Comparison of ENCODE assay signal across 29 mouse cellular contexts in genomic region chr6:11791056-11791455, GRCm38 (mm10).
DNase-seq lines count a peak whose midpoint lies in the region; ATAC-seq and TF ChIP-seq lines count a peak whose summit lies in the region.
"Had no signal": no experiment of that assay in that cellular context is flagged by ENCODE, and none has a peak within 500 bp of the region (broad histone marks: within the 10 kb centered on the region; RNA-seq: fewer than 3 reads in every experiment).

No protein-coding gene starts in this region.

- no peak overlapping the region for H3K9ac ChIP-seq in embryonic facial prominence, embryonic 11.5 days (replicated peaks; ENCODE audit: low read length)
- H3K9ac ChIP-seq in midbrain, embryonic 14.5 days (replicated peaks; ENCODE audit: low read length): no peak overlapping the region
- no peak overlapping the region for H3K9ac ChIP-seq in midbrain, embryonic 15.5 days
- H3K9ac ChIP-seq: embryonic facial prominence, embryonic 15.5 days; forebrain, embryonic 12.5 days; heart, embryonic 15.5 days; hindbrain, embryonic 12.5 days; limb, embryonic 12.5 days; liver, embryonic 13.5 days; neural tube, embryonic 15.5 days had no signal

- no peaks in the 10 kb centered on the region for H3K36me3 ChIP-seq in embryonic facial prominence, embryonic 11.5 days (replicated peaks; ENCODE audit: control insufficient read depth, insufficient read depth, low read depth, low read length)
- H3K36me3 ChIP-seq in embryonic facial prominence, embryonic 10.5 days (replicated peaks): no peaks in the 10 kb centered on the region
- H3K36me3 ChIP-seq in midbrain, embryonic 14.5 days (ENCODE audit: control insufficient read depth, insufficient read depth, low read length): no peaks in the 10 kb centered on the region
- no peaks in the 10 kb centered on the region for H3K36me3 ChIP-seq in midbrain, embryonic 15.5 days (replicated peaks)
- H3K36me3 ChIP-seq: embryonic facial prominence, embryonic 15.5 days; forebrain, embryonic 12.5 days; heart, embryonic 10.5 days; heart, embryonic 15.5 days; hindbrain, embryonic 12.5 days; limb, embryonic 12.5 days; liver, embryonic 13.5 days; neural tube, embryonic 15.5 days had no signal

- no peak for TF ChIP-seq CTCF in left cerebral cortex, adult 2 months (IDR thresholded peaks at IDR 0.05)

- ATAC-seq in embryonic facial prominence, embryonic 11.5 days (replicated peaks; ENCODE audit: insufficient number of reproducible peaks, low FRiP score, low TSS enrichment, low read depth): no peak
- no peak for ATAC-seq in midbrain, embryonic 14.5 days (ENCODE audit: low FRiP score, low TSS enrichment)
- ATAC-seq in midbrain, embryonic 15.5 days (replicated peaks): no peak
- ATAC-seq: CD4-positive, CD25-positive, alpha-beta regulatory T cell, adult 4 months; intestine, postnatal 0 days had no signal

- intact Hi-C loops in left cerebral cortex, postnatal 4 days (cut with DNase I): no loop called here
- intact Hi-C loops in left cerebral cortex, adult 2 months (cut with DNase I): loop anchor here (10.0 kb wide), 2 partner anchors 334 to 474 kb away; no protein-coding TSS in a partner anchor

- 65% methylated on average over 3 of the region's 3 CpGs for WGBS in embryonic facial prominence, embryonic 11.5 days
- WGBS in embryonic facial prominence, embryonic 10.5 days: 75% methylated on average over 3 of the region's 3 CpGs
- 84% methylated on average over 3 of the region's 3 CpGs for WGBS in midbrain, embryonic 14.5 days
- WGBS in midbrain, embryonic 15.5 days: 80% methylated on average over 3 of the region's 3 CpGs

- no peaks in the 10 kb centered on the region for H3K27me3 ChIP-seq in embryonic facial prominence, embryonic 11.5 days (ENCODE audit: control insufficient read depth, insufficient read depth, low read length)
- no peaks in the 10 kb centered on the region for H3K27me3 ChIP-seq in embryonic facial prominence, embryonic 10.5 days (replicated peaks; ENCODE audit: low read depth, poor library complexity, severe bottlenecking)
- no peaks in the 10 kb centered on the region for H3K27me3 ChIP-seq in midbrain, embryonic 14.5 days (ENCODE audit: control insufficient read depth, insufficient read depth, low read length)
- no peaks in the 10 kb centered on the region for H3K27me3 ChIP-seq in midbrain, embryonic 15.5 days (replicated peaks)
- H3K27me3 ChIP-seq: embryonic facial prominence, embryonic 15.5 days; forebrain, embryonic 12.5 days; heart, embryonic 15.5 days; hindbrain, embryonic 12.5 days; limb, embryonic 12.5 days; liver, embryonic 13.5 days; neural tube, embryonic 15.5 days had no signal

- no peaks in the 10 kb centered on the region for H3K4me1 ChIP-seq in embryonic facial prominence, embryonic 11.5 days (ENCODE audit: control insufficient read depth, insufficient read depth, low read length)
- H3K4me1 ChIP-seq in embryonic facial prominence, embryonic 10.5 days: no peaks in the 10 kb centered on the region
- no peaks in the 10 kb centered on the region for H3K4me1 ChIP-seq in midbrain, embryonic 14.5 days (ENCODE audit: control insufficient read depth, insufficient read depth, low read length)
- H3K4me1 ChIP-seq in midbrain, embryonic 15.5 days: no peaks in the 10 kb centered on the region
- H3K4me1 ChIP-seq: embryonic facial prominence, embryonic 15.5 days; forebrain, embryonic 12.5 days; heart, embryonic 10.5 days; heart, embryonic 15.5 days; hindbrain, embryonic 12.5 days; limb, embryonic 12.5 days; liver, embryonic 13.5 days; neural tube, embryonic 15.5 days had no signal

- H3K4me3 ChIP-seq in embryonic facial prominence, embryonic 11.5 days (ENCODE audit: low read depth, low read length): no peak overlapping the region
- H3K4me3 ChIP-seq in embryonic facial prominence, embryonic 10.5 days: no peak overlapping the region
- H3K4me3 ChIP-seq in left cerebral cortex, adult 2 months: no peak overlapping the region
- H3K4me3 ChIP-seq in midbrain, embryonic 14.5 days (replicated peaks; ENCODE audit: low read depth, low read length): no peak overlapping the region
- H3K4me3 ChIP-seq in midbrain, embryonic 15.5 days: no peak overlapping the region
- H3K4me3 ChIP-seq: embryonic facial prominence, embryonic 15.5 days; forebrain, embryonic 12.5 days; heart, embryonic 10.5 days; heart, embryonic 15.5 days; hindbrain, embryonic 12.5 days; limb, embryonic 12.5 days; liver, embryonic 13.5 days; neural tube, embryonic 15.5 days had no signal

- H3K9me3 ChIP-seq in embryonic facial prominence, embryonic 11.5 days (replicated peaks; ENCODE audit: control insufficient read depth, low read length): no peaks in the 10 kb centered on the region
- no peaks in the 10 kb centered on the region for H3K9me3 ChIP-seq in embryonic facial prominence, embryonic 10.5 days
- H3K9me3 ChIP-seq in midbrain, embryonic 14.5 days (ENCODE audit: control insufficient read depth, low read length): no peaks in the 10 kb centered on the region
- H3K9me3 ChIP-seq in midbrain, embryonic 15.5 days: no peaks in the 10 kb centered on the region
- H3K9me3 ChIP-seq: embryonic facial prominence, embryonic 15.5 days; forebrain, embryonic 12.5 days; heart, embryonic 10.5 days; heart, embryonic 15.5 days; hindbrain, embryonic 12.5 days; limb, embryonic 12.5 days; liver, embryonic 13.5 days; neural tube, embryonic 15.5 days had no signal

- peak; percentile 38 for DNase-seq in embryonic facial prominence, embryonic 11.5 days (ENCODE audit: low spot score)
- no peak for DNase-seq in embryonic facial prominence, embryonic 10.5 days (ENCODE audit: low spot score)
- DNase-seq in left cerebral cortex, postnatal 4 days: peak; percentile 8
- no peak for DNase-seq in left cerebral cortex, adult 2 months (ENCODE audit: extremely low spot score in 1 of 2, low spot score in 2 of 2)
- DNase-seq in midbrain, embryonic 14.5 days: peak; percentile 45
- DNase-seq in layer of hippocampus, adult 11-12 months (ENCODE audit: low spot score): no peak
- DNase-seq: adrenal gland, postnatal 25 days; cerebellum, adult 2 months; gastrocnemius, postnatal 25 days; heart, adult 11 months; kidney, adult 9 months; kidney, postnatal 14 days; layer of hippocampus, postnatal 36 days; liver, embryonic 13.5 days; lung, adult 18-20 months; lung, postnatal 14 days; retina, postnatal 1 day; right cerebral cortex, postnatal 14 days; thymus, postnatal 4 days had no signal

- H3K27ac ChIP-seq in embryonic facial prominence, embryonic 11.5 days (replicated peaks; ENCODE audit: low read depth, low read length): no peak overlapping the region
- H3K27ac ChIP-seq in embryonic facial prominence, embryonic 10.5 days (replicated peaks): no peak overlapping the region
- no peak overlapping the region for H3K27ac ChIP-seq in left cerebral cortex, adult 2 months
- H3K27ac ChIP-seq in midbrain, embryonic 14.5 days (replicated peaks; ENCODE audit: low read depth, low read length): no peak overlapping the region
- no peak overlapping the region for H3K27ac ChIP-seq in midbrain, embryonic 15.5 days
- H3K27ac ChIP-seq: embryonic facial prominence, embryonic 15.5 days; forebrain, embryonic 12.5 days; heart, embryonic 10.5 days; heart, embryonic 15.5 days; hindbrain, embryonic 12.5 days; limb, embryonic 12.5 days; liver, embryonic 13.5 days; neural tube, embryonic 15.5 days had no signal

- H3K4me2 ChIP-seq in embryonic facial prominence, embryonic 11.5 days (ENCODE audit: low read depth, low read length): no peak overlapping the region
- no peak overlapping the region for H3K4me2 ChIP-seq in midbrain, embryonic 14.5 days (ENCODE audit: low read length)
- no peak overlapping the region for H3K4me2 ChIP-seq in midbrain, embryonic 15.5 days
- H3K4me2 ChIP-seq: embryonic facial prominence, embryonic 15.5 days; forebrain, embryonic 12.5 days; heart, embryonic 15.5 days; hindbrain, embryonic 12.5 days; limb, embryonic 12.5 days; liver, embryonic 13.5 days; neural tube, embryonic 15.5 days had no signal

Comparison
In these comparisons a context has a peak if more than half of its experiments do, and no peak if none do; other contexts are left out.
1. DNase-seq: peak in embryonic facial prominence, embryonic 11.5 days (single experiment), left cerebral cortex, postnatal 4 days (single experiment) and midbrain, embryonic 14.5 days (single experiment); none in embryonic facial prominence, embryonic 10.5 days (single experiment), left cerebral cortex, adult 2 months (0 of 2) and layer of hippocampus, adult 11-12 months (single experiment).